Mouse (Mus musculus): ENCODE data around the gene Cavin3. TPM values are rescaled to one million over a fixed set of nuclear protein-coding genes. Genes with fewer than 3 reads are reported as not detected.
"Not testable (repeated sequence)": the region's sequence is repeated elsewhere in the genome, so short reads cannot be mapped to it uniquely, and the experiment has no call there.

Cavin3 gene
- total RNA-seq, 2 experiments from 2014 or later: 27.7 to 33.5 TPM

- intact Hi-C loops (cut with DNase I; ENCODE audit: low total_unique reads): no loop called here
- no peak for DNase-seq
These were observed 2.9 kb upstream of the Cavin3 start for GRCm38 (mm10) chr7:105485029-105485428.

GRCm38 (mm10) chr7:105482426-105482825 lies 326 bp upstream of the Cavin3 start:
- intact Hi-C loops (cut with DNase I; ENCODE audit: low total_unique reads): no loop called here

GRCm38 (mm10) chr7:105480561-105481504 lies 1.3 kb downstream of the Cavin3 start:
- intact Hi-C loops (cut with DNase I; ENCODE audit: low total_unique reads): no loop called here
- peak; percentile 61 for DNase-seq

More at GRCm38 (mm10) chr7:105482426-105482825, 326 bp upstream of the Cavin3 start:
- peak; percentile 69 for DNase-seq

GRCm38 (mm10) chr7:105480081-105480480 lies 2.0 kb downstream of the Cavin3 start:
- intact Hi-C loops (cut with DNase I; ENCODE audit: low total_unique reads): no loop called here
- DNase-seq: no peak

GRCm38 (mm10) chr7:105479232-105479631 lies 2.9 kb downstream of the Cavin3 start:
- no peak for DNase-seq
- intact Hi-C loops (cut with DNase I; ENCODE audit: low total_unique reads): no loop called here

- intact Hi-C loops (cut with DNase I; ENCODE audit: low total_unique reads): no loop called here
- DNase-seq: no peak
These were observed 3.8 kb downstream of the Cavin3 start for GRCm38 (mm10) chr7:105478344-105478743.

GRCm38 (mm10) chr7:105477841-105478240 lies 4.3 kb downstream of the Cavin3 start:
- intact Hi-C loops (cut with DNase I; ENCODE audit: low total_unique reads): no loop called here
- peak; percentile 14 for DNase-seq

- intact Hi-C loops (cut with DNase I; ENCODE audit: low total_unique reads): no loop called here
- no peak for DNase-seq
These were observed 4.7 kb downstream of the Cavin3 start for GRCm38 (mm10) chr7:105477433-105477700.

- intact Hi-C loops (cut with DNase I; ENCODE audit: low total_unique reads): no loop called here
These were observed 5.2 kb downstream of the Cavin3 start for GRCm38 (mm10) chr7:105476683-105477432.

GRCm38 (mm10) chr7:105475396-105475949 lies 6.6 kb downstream of the Cavin3 start:
- no peak for DNase-seq
- intact Hi-C loops (cut with DNase I; ENCODE audit: low total_unique reads): no loop called here

More at GRCm38 (mm10) chr7:105476683-105477432, 5.2 kb downstream of the Cavin3 start:
- no peak for DNase-seq

GRCm38 (mm10) chr7:105474771-105475315 lies 7.3 kb downstream of the Cavin3 start:
- DNase-seq: no peak
- intact Hi-C loops (cut with DNase I; ENCODE audit: low total_unique reads): loop anchor here (5.0 kb wide), 1 partner anchor 63 kb away; no protein-coding TSS in a partner anchor

GRCm38 (mm10) chr7:105472607-105473006 lies 9.5 kb downstream of the Cavin3 start:
- intact Hi-C loops (cut with DNase I; ENCODE audit: low total_unique reads): loop anchor here (5.0 kb wide), 1 partner anchor 60 kb away; no protein-coding TSS in a partner anchor
- no peak for DNase-seq

- intact Hi-C loops (cut with DNase I; ENCODE audit: low total_unique reads); DNase-seq: not testable (repeated sequence)
These were observed 16.6 kb downstream of the Cavin3 start for GRCm38 (mm10) chr7:105465505-105465904.

GRCm38 (mm10) chr7:105458546-105458945 lies 23.6 kb downstream of the Cavin3 start:
- no peak for DNase-seq
- intact Hi-C loops (cut with DNase I; ENCODE audit: low total_unique reads): no loop called here

- intact Hi-C loops (cut with DNase I; ENCODE audit: low total_unique reads); DNase-seq: not testable (repeated sequence)
These were observed 28.8 kb downstream of the Cavin3 start for GRCm38 (mm10) chr7:105453345-105453744.

GRCm38 (mm10) chr7:105445076-105445475 lies 37.0 kb downstream of the Cavin3 start:
- DNase-seq: no peak
- intact Hi-C loops (cut with DNase I; ENCODE audit: low total_unique reads): no loop called here

- DNase-seq: no peak
- intact Hi-C loops (cut with DNase I; ENCODE audit: low total_unique reads): no loop called here
These were observed 40.7 kb downstream of the Cavin3 start for GRCm38 (mm10) chr7:105441426-105441825.

GRCm38 (mm10) chr7:105437979-105438772 lies 43.9 kb downstream of the Cavin3 start:
- no peak for DNase-seq
- intact Hi-C loops (cut with DNase I; ENCODE audit: low total_unique reads): no loop called here

GRCm38 (mm10) chr7:105434798-105435197 lies 47.3 kb downstream of the Cavin3 start:
- DNase-seq: no peak
- intact Hi-C loops (cut with DNase I; ENCODE audit: low total_unique reads): no loop called here
